Mouse (Mus musculus) mouse trophoblast stem cell (cell line): ENCODE data around the gene Tmem151a.
"Not testable (repeated sequence)": the region's sequence is repeated elsewhere in the genome, so short reads cannot be mapped to it uniquely, and the experiment has no call there.

Experiments used
- in situ Hi-C, 2 experiments: fragments of 300-500 bp; cut with MseI, MboI; formaldehyde crosslinking; loops; 2 replicates in 1 of 2; 3 replicates in 1 of 2; pipeline ENCODE4 v1.15.1; 2025

Gene Tmem151a

GRCm38 (mm10) chr19:5094746-5095417 is 9.6 kb upstream of the Tmem151a start:
- in situ Hi-C loops, result loop anchor here in 1 of 2 experiments (5.0 kb wide), 1 partner anchor 47 kb away; no protein-coding TSS in a partner anchor

DNA sequence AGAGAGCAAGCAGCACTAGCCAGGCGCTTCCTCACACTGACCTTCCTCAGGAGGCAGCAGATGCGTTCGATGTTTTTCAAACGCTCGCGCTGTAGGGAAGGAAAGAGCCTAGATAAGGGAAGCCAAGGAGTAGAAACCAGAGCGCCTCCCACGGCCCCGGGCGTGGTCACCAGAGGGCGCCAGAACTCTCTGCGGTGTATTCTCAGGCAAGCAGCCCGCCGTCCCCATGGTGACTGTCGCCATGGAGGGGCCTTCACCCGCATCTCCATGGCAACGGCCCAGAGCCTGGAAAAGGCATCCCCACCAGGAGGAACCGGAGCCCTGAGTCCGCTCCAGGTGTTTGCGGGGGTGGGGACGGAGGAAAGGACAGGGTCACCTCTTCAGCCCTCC is 8.9 kb upstream of the Tmem151a start:
- in situ Hi-C loops, result loop anchor here in 1 of 2 experiments (5.0 kb wide), 1 partner anchor 48 kb away; no protein-coding TSS in a partner anchor

GRCm38 (mm10) chr19:5093481-5094242 is 8.3 kb upstream of the Tmem151a start:
- in situ Hi-C loops, result loop anchor here in 1 of 2 experiments (5.0 kb wide), 1 partner anchor 49 kb away; no protein-coding TSS in a partner anchor

- in situ Hi-C loops, result loop anchor here in 1 of 2 experiments (5.0 kb wide), 1 partner anchor 50 kb away; no protein-coding TSS in a partner anchor
Observed at GRCm38 (mm10) chr19:5092083-5092482, 6.8 kb upstream of the Tmem151a start.

- in situ Hi-C loops, result no loop called here
Observed at GRCm38 (mm10) chr19:5089324-5089723, 4.0 kb upstream of the Tmem151a start.

GRCm38 (mm10) chr19:5087884-5088728 is 2.8 kb upstream of the Tmem151a start, which contains the start of gene Yif1a:
Yif1a (plus strand) TSS chr19:5088538.
- in situ Hi-C loops, result no loop called here

GRCm38 (mm10) chr19:5086533-5086932 is 1.2 kb upstream of the Tmem151a start:
- in situ Hi-C loops, result not testable (repeated sequence)

- in situ Hi-C loops, result no loop called here
Observed at GRCm38 (mm10) chr19:5084834-5085144, 542 bp downstream of the Tmem151a start.

GRCm38 (mm10) chr19:5083961-5084833 is 1.1 kb downstream of the Tmem151a start:
- in situ Hi-C loops, result no loop called here

DNA sequence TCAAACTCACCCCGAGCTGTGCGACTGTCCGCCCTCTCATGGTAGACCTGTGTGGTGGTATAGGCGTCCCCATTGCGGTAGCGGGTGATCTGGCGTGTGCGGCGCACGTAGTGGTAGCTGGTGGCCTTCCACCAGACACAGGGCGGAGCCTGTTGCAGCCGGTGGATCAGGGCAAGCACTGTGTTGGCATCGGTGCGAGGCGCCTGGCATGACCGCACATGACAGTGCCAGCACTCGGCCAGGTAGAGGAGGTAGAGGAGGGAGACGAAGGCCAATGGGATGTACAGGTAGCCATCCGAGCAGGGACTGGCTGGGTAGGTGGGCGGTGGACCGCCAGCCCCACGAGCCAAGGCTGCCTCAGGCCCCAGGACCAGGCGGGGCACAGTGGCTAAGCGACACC is 2.7 kb downstream of the Tmem151a start:
- in situ Hi-C loops, result no loop called here

GRCm38 (mm10) chr19:5082005-5082404 is 3.3 kb downstream of the Tmem151a start:
- in situ Hi-C loops, result no loop called here

- in situ Hi-C loops, result no loop called here
Observed at GRCm38 (mm10) chr19:5079279-5079678, 6.1 kb downstream of the Tmem151a start.

DNA sequence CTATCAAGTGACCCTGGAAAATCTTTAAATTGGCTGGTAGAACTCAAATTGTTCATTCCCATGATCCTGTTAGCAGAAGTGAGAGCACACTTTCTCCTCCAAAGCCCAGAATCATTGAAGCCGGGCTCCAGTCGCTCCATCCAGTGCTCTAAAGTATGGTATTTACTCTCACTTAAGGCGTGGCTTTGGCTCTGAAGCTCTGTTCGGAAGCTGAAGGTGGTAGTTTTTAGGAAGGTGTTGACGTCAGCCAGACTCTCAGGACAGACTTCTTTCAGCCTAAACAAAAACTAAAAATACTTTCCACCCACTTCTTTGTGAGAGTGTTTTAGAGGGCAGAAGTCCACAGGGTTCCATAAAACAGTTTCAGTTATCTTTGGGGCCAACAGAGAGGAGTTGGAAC is 11.8 kb downstream of the Tmem151a start:
- in situ Hi-C loops, result no loop called here

GRCm38 (mm10) chr19:5073028-5073427 is 12.3 kb downstream of the Tmem151a start:
- in situ Hi-C loops, result no loop called here

DNA sequence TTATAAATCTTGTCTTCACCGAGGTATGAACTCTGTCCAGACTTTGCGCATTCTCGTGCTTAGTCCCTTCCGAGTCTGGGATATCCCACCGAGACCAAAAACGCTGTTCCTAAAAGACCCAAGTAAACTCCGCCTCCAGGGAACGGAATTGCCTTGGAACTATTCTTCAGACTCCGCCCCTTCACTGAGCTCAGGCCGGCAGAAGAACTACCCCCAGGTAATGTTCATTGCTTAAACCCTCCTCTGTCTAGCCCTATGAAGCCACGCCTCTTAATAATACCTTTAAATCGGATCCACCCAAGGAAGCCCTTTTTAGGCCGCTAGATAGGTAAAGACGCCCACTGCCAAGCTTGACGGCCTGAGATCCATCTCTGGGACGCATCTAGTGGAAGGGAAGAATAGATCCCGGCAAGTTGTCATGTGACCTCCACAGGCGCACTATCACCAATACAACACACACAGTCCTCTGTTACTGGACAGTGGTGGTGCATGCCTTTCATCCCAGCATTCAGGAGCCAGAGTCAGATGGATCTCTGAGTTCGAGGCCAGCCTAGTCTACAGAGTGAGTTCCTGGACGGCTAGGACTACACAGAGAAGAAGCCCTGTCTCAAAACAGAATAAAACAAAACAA is 12.8 kb downstream of the Tmem151a start:
- in situ Hi-C loops, result no loop called here

DNA sequence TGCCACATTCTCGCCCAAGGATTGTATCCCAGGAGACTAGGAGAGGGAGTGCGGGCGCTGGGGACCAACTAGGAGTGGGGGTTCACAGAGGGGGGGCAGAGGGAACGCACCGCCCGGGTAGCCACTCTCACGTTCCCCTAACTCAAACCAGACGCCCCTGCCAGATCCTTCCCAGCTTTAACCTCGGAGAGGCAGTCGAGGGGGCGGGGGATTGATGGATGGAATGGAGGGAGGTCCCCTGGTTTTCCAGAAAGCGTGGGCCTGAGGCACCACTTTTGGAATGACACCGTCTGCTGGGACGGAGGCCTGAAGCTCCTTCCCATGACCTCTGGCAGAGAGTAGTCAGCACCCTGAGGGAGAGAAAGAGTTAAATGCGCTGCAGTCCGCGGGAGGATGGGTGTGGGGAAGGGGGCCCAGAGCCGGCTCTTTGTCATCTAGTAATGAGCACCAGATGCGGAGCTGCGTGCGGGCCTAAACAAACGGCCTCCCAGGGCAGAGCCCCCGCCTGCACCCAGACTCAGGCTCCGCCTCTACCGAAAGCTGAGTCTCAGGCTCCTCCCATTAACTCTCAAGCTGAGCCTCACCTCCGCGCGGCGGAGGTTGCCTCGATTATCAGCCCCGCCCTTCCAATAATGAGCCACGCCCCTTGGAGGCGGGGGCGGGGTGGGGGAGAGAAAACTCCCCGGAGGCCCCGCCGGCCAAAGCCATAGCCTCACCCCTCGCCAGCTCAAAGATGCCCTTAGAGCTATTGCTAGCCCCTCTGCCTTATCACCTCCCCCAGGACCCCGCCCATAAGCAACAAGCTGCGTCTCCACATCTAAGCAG is 13.6 kb downstream of the Tmem151a start:
- in situ Hi-C loops, result no loop called here

GRCm38 (mm10) chr19:5071077-5071476 is 14.3 kb downstream of the Tmem151a start:
- in situ Hi-C loops, result no loop called here

DNA sequence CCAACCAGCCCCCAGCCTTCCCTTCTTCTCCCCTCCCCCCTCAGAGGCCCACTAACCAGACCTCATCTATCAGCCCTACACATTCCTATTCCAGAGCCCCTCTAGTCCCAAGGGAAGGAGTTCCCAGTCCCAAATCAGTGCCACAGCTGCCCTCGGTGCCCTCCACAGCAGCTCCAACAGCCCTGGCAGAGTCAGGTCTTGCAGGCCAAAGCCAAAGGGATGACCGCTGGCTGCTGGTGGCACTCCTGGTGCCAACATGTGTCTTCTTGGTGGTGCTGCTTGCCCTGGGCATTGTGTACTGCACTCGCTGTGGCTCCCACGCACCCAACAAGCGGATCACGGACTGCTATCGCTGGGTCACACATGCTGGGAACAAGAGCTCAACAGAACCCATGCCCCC is 15.4 kb downstream of the Tmem151a start:
- in situ Hi-C loops, result no loop called here

- in situ Hi-C loops, result no loop called here
Observed at GRCm38 (mm10) chr19:5069486-5069885, 15.8 kb downstream of the Tmem151a start.
